Mouse (Mus musculus): ENCODE measurements around the gene Usmg5.

- TF ChIP-seq POLR2A (IDR thresholded peaks at IDR 0.05; ENCODE audit: control insufficient read depth, low read depth, low read length), result no peak; the same call in 1 of the 2 replicates
- TF ChIP-seq CTCF (IDR thresholded peaks at IDR 0.05; ENCODE audit: control insufficient read depth, insufficient read depth, insufficient replicate concordance, low read depth, low read length), result no peak
Observed at GRCm38 (mm10) chr19:47049061-47049460, 41.4 kb downstream of the Usmg5 start.
